Mouse (Mus musculus) hindbrain, postnatal 0 days (tissue): ENCODE data around the gene Mis18a. TPM values are rescaled to one million over a fixed set of nuclear protein-coding genes. Genes with fewer than 3 reads are reported as not detected.

Experiments used
- ATAC-seq: fragments of 200-750 bp; cut with Nextera tagmentation; 2 replicates; pipeline ENCODE4 v1.8.0; 2017; ENCODE audit warnings: mild to moderate bottlenecking, moderate TSS enrichment, moderate library complexity
- DNase-seq: peaks from one replicate; pipeline ENCODE4 v3.0.0-alpha.2; 2015; ENCODE audit warnings: low spot score
- H3K27ac ChIP-seq: fragments of 300-500 bp; sonication (generic); 2 replicates; pipeline ENCODE4 v1.5.1; 2014; ENCODE audit warnings: mild to moderate bottlenecking
- H3K27me3 ChIP-seq: fragments of 300-500 bp; sonication (generic); 2 replicates; pipeline ENCODE4 v1.6.1; 2014; ENCODE audit warnings: low read length, mixed read lengths; ENCODE audit not compliant: insufficient read depth
- H3K36me3 ChIP-seq: fragments of 300-500 bp; sonication (generic); 2 replicates; pipeline ENCODE4 v1.6.1; 2014; ENCODE audit warnings: low read length, mixed read lengths; ENCODE audit not compliant: insufficient read depth
- H3K4me1 ChIP-seq: fragments of 300-500 bp; sonication (generic); 2 replicates; pipeline ENCODE4 v1.6.1; 2014; ENCODE audit warnings: antibody characterized with exemption, low read length, mixed read lengths; ENCODE audit not compliant: insufficient read depth
- H3K4me2 ChIP-seq: fragments of 300-500 bp; sonication (generic); 2 replicates; pipeline ENCODE4 v1.6.1; 2014; ENCODE audit warnings: low read depth, mild to moderate bottlenecking, low read length, moderate library complexity, mixed read lengths
- H3K4me3 ChIP-seq: fragments of 300-500 bp; sonication (generic); 2 replicates; pipeline ENCODE4 v1.5.1; 2014; ENCODE audit warnings: low read length
- H3K9ac ChIP-seq: fragments of 300-500 bp; sonication (generic); replicated peaks from 2 replicates; pipeline ENCODE4 v1.6.1; 2014; ENCODE audit warnings: mild to moderate bottlenecking, low read length, moderate library complexity, mixed read lengths
- H3K9me3 ChIP-seq: fragments of 300-500 bp; sonication (generic); 2 replicates; pipeline ENCODE4 v1.6.1; 2016; ENCODE audit warnings: low read length, mixed read lengths
- CTCF ChIP-seq: IDR thresholded peaks from 2 replicates; pipeline ENCODE4 v1.5.1; 2016; ENCODE audit warnings: antibody characterized with exemption, control low read depth, low read depth
- WGBS: fragments of 180-500 bp; shearing (Covaris S2); extraction: QIAGEN DNeasy Blood & Tissue Kit; methylation state at CpG from one replicate; pipeline ENCODE4 v1.1.7; 2014; 5-methylcytosine and 5-hydroxymethylcytosine counted together
- polyA plus RNA-seq: library from polyadenylated mRNA; unstranded; fragments of >200 nt; fragmentation: Nextera tagmentation; extraction: Ambion mirVana; gene quantifications from 2 replicates; pipeline ENCODE4 v1.2.1, GENCODE M21; 2015
- total RNA-seq: library from RNA; depleted of rRNA; stranded (reverse); fragments of >200 nt; gene quantifications from 2 replicates; pipeline ENCODE4 v1.2.3, GENCODE M21; 2014

Mis18a gene
- total and polyA plus RNA-seq, 2 experiments from 2014 or later = 16.9 to 29.7 TPM

DNA sequence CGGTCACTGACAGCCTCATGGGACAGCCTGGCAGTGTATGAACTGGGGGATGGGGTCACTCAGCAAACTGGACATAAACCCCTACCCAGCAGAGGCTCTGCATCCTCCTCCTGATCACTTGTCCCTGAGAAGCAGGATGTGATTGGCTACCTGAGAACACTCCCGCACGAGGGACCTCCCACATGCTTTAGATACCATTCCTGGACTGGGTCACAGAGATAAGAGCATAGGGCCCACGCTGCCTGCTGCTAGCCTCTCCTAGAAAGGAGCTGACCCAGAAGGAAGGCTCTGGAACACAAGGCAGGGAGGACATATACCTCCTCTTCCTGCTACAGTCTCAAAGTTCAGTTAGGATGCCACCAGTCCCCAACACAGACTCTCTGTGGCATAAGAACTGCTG, 33.3 kb upstream of the Mis18a start:
- TF ChIP-seq CTCF = no peak
- H3K4me1 ChIP-seq = no peaks in the 10 kb centered on the region
- H3K27me3 ChIP-seq = no peaks in the 10 kb centered on the region
- no peak overlapping the region for H3K9ac ChIP-seq
- no peak for ATAC-seq
- 89% methylated on average over 4 of the region's 4 CpGs for WGBS
- no peak overlapping the region for H3K4me3 ChIP-seq
- no peak overlapping the region for H3K27ac ChIP-seq
- no peak overlapping the region for H3K4me2 ChIP-seq
- peaks cover 33% of the 10 kb centered on the region; the same call in 1 of the 2 replicates for H3K36me3 ChIP-seq
- no peaks in the 10 kb centered on the region for H3K9me3 ChIP-seq
- no peak for DNase-seq

DNA sequence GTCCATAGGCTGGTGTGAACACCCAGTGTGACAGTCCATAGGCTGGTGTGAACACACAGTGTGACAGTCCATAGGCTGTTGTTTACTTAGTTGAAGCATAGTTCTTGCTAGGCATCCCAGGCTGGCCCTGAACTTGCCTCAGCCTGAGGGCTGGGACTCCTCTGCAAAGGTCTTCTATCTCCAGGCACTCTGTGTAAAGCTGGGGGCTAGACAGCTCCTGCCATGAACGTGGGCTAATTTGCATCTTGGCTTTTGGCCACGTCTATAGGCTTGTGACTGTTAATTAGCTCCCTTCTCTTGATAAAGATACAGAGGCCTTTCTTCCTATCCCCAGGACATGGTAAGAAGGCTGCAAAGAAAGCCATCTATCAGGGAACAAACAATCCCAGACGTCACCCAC, 32.1 kb upstream of the Mis18a start:
- no peak for TF ChIP-seq CTCF
- H3K36me3 ChIP-seq = peaks cover 43% of the 10 kb centered on the region

DNA sequence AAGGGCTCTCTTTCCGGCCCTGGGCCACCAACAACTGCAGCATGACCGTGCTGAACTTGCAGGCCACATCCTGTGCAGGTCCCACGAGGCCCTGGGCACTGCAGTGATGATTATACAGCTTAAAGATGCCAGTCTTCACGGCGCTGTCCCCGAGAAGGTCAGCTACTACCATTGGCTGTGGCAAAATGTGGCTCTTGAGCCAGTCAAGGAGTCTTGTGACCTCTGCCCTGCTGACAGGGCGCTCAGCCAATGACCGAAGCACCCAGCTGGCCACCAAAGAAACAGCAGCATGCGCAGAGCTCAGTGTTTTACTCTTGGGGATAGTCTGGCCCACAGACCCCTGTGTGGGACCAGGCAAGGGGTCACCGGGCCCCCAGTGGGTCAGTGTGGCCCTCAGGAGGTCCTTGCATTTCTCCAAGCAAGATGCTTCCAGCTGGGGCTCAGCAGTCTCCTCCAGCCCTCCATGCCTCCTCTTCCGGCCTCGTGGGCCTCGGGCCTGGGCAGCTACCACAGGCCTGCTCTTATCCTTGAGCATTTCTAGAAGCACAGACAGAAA, 26.3 kb upstream of the Mis18a start:
- no peaks in the 10 kb centered on the region for H3K4me1 ChIP-seq
- H3K27me3 ChIP-seq = no peaks in the 10 kb centered on the region
- ATAC-seq (no peak), DNase-seq (no peak)
- no peak for TF ChIP-seq CTCF
- 92% methylated on average over 13 of the region's 13 CpGs for WGBS
- no peaks in the 10 kb centered on the region for H3K9me3 ChIP-seq
- no peak overlapping the region for H3K4me3 ChIP-seq
- no peak overlapping the region for H3K4me2 ChIP-seq
- H3K27ac ChIP-seq = no peak overlapping the region
- no peak overlapping the region for H3K9ac ChIP-seq
- H3K36me3 ChIP-seq = peaks cover 35% of the 10 kb centered on the region

More for the DNA sequence above, 32.1 kb upstream of the Mis18a start:
- H3K4me3 ChIP-seq = no peak overlapping the region
- no peaks in the 10 kb centered on the region for H3K4me1 ChIP-seq
- H3K4me2 ChIP-seq = no peak overlapping the region
- H3K27me3 ChIP-seq = no peaks in the 10 kb centered on the region
- no peak overlapping the region for H3K27ac ChIP-seq
- DNase-seq (peak; percentile 20), ATAC-seq (no peak)
- WGBS = 20% methylated on average over 3 of the region's 3 CpGs
- no peak overlapping the region for H3K9ac ChIP-seq
- no peaks in the 10 kb centered on the region for H3K9me3 ChIP-seq

DNA sequence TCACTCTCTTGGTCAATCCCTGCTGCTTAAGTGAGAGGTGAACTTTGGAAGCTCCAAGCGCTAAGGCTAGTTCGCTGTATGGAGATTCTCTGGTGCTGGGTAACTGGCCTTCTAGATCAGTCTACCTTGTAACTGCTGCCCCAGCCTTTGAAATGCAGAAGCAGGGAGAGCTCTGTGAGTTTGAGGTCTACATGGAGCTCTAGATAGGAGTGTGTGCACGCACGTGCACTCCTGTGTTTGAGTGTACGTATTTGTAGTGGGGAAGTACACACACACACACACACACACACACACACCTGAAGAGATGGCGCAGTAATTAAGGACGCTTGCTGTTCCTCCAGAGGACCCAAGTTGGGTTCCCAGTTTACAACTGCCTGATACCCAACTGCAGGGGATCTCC, 21.0 kb upstream of the Mis18a start:
- no peak overlapping the region for H3K9ac ChIP-seq
- 95% methylated on average over 7 of the region's 7 CpGs for WGBS
- H3K4me3 ChIP-seq = no peak overlapping the region
- no peak overlapping the region for H3K27ac ChIP-seq
- ATAC-seq = no peak
- no peak overlapping the region for H3K4me2 ChIP-seq
- no peaks in the 10 kb centered on the region for H3K27me3 ChIP-seq
- no peaks in the 10 kb centered on the region for H3K4me1 ChIP-seq
- TF ChIP-seq CTCF = no peak
- no peak for DNase-seq
- peaks cover 6% of the 10 kb centered on the region for H3K36me3 ChIP-seq
- H3K9me3 ChIP-seq = no peaks in the 10 kb centered on the region

GRCm38 (mm10) chr16:90747143-90747542, 19.9 kb upstream of the Mis18a start:
- H3K9me3 ChIP-seq = no peaks in the 10 kb centered on the region
- peaks cover 5% of the 10 kb centered on the region; the same call in 1 of the 2 replicates for H3K36me3 ChIP-seq
- no peak overlapping the region for H3K4me2 ChIP-seq
- no peaks in the 10 kb centered on the region for H3K27me3 ChIP-seq
- WGBS = 78% methylated on average over 6 of the region's 6 CpGs
- no peak for DNase-seq
- ATAC-seq = no peak
- no peak overlapping the region for H3K4me3 ChIP-seq
- no peak overlapping the region for H3K27ac ChIP-seq
- no peaks in the 10 kb centered on the region for H3K4me1 ChIP-seq
- no peak overlapping the region for H3K9ac ChIP-seq
- no peak for TF ChIP-seq CTCF

DNA sequence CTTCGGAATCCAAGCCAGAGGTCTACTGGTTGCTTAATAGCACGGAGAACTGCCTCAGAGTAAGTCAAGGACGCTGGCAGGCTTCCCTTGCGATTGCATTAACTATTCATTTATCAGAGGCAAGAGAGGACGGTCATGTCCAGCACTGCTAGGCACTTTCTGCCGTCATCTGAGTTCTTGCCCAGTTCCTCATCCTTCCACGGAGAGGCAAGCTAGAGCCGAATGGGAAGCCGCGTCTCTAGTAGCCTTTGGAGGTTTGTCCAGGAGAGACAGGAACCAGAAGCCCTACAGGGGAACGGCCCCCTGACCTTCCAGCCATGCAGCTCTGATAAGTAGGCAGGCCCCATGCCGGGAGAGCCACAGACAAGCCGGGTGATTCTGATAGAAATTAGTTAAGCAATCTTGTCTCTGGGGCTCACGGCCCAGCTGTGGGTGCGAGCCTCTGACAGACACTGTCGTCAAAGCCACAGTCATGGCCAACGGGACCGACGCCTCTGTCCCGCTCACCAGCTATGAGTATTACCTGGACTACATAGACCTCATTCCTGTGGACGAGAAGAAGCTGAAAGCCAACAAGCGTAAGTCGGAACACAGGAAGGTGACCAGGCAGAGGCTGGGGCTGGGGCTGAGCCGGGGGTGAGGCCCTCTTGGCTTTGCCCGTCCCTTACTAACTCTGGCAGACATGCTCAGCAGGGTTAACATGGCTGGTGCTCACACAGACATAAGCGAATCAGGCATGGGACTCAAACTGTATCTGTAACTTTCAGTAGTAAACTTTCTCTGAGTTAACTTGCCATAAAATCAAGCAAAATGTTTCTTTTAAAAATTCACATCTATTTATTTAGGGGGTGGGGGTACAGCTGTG, 11.1 kb upstream of the Mis18a start, which contains the start of gene Mrap:
Gene Mrap, plus strand, starts transcription at position 116 of the 865 bp plus-strand sequence.
- DNase-seq = no peak
- 87% methylated on average over 26 of the region's 26 CpGs for WGBS
- ATAC-seq = no peak

More for the DNA sequence above, 11.1 kb upstream of the Mis18a start, which contains the start of gene Mrap:
- no peak within 1 kb of the TSS for H3K4me2 ChIP-seq
- no peaks in the 10 kb centered on the region for H3K9me3 ChIP-seq
- H3K27me3 ChIP-seq = no peaks in the 10 kb centered on the region
- no peaks in the 10 kb centered on the region for H3K4me1 ChIP-seq
- H3K4me3 ChIP-seq = no peak within 1 kb of the TSS
- no peak within 1 kb of the TSS for H3K27ac ChIP-seq
- TF ChIP-seq CTCF = 0 out of 2 replicates have a peak, but pooled peaks have one; percentile 3
- H3K9ac ChIP-seq = no peak within 1 kb of the TSS
- no peaks in the 10 kb centered on the region for H3K36me3 ChIP-seq
